Mouse (Mus musculus): ENCODE results near the gene Hcar1. TPM values are rescaled to one million over a fixed set of nuclear protein-coding genes. Genes with fewer than 3 reads are reported as not detected.

Hcar1 gene
- polyA plus RNA-seq, 1 experiment from 2014 or later = 1.2 TPM

DNA sequence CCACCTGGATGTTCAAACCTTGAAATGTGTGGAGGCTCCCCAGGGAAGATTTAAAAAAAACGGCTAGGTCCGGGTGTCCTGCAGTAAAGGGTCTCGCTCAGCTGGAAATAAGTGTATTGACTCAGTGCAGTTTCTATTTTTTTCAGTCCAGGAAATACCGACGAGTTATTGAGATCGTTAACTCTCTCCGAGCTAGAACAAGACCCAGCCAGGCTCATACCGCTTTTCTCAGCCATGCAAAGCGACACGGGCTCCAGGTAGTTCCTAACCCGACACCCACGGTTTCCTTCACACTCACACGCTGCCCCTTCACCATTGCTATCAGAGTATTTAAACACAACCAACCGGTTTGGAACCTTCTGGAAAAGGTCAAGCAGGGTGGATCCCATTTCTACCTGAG is 1.8 kb downstream of the Hcar1 start:
- Histone ChIP-seq H3K27ac (ENCODE audit: low read length) (no peak overlapping the region), H3K4me1 (replicated peaks; ENCODE audit: control insufficient read depth, insufficient read depth, low read length) (peaks cover 25% of the 10 kb centered on the region), H3K27me3 (ENCODE audit: control insufficient read depth, insufficient read depth, low read depth, low read length) (no peaks in the 10 kb centered on the region), H3K36me3 (ENCODE audit: control insufficient read depth, insufficient read depth, low read length) (no peaks in the 10 kb centered on the region), H3K9me3 (ENCODE audit: control insufficient read depth, low read length) (no peaks in the 10 kb centered on the region), H3K9ac (ENCODE audit: low read length) (peak overlapping the region; percentile 44), H3K4me3 (ENCODE audit: low read length) (no peak overlapping the region; the same call in 1 of the 2 replicates), H3K4me2 (ENCODE audit: low read depth, low read length) (peak overlapping the region; percentile 48)
- WGBS = 32% methylated on average over 14 of the region's 14 CpGs
- ATAC-seq (ENCODE audit: low read depth) = no peak; the same call in 1 of the 2 replicates

DNA sequence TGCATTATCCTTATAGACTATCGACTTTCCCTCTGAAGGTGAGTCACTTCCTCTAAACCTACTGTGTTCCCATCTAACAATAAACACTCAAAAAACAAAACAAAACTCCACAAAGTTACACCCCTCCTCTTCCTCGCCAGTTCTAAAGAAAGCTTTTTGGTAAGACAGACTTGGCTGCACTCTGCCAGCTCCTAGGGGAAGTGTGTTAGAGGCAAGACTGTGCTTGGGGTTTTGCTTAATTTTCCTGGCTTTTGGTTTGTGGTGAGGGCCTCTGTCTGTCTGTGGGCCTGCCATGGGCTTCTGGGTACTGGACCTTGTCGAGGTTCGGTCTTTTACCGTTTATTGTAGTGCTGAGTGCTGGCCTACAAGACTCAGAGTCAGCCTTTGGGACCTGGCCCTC is 5.6 kb downstream of the Hcar1 start:
- no peaks in the 10 kb centered on the region for H3K9me3 ChIP-seq (ENCODE audit: control insufficient read depth, low read length)
- H3K36me3 ChIP-seq (ENCODE audit: control insufficient read depth, insufficient read depth, low read length) = no peaks in the 10 kb centered on the region
- peaks cover 13% of the 10 kb centered on the region for H3K4me1 ChIP-seq (replicated peaks; ENCODE audit: control insufficient read depth, insufficient read depth, low read length)
- H3K4me2 ChIP-seq (ENCODE audit: low read depth, low read length) = no peak overlapping the region
- H3K4me3 ChIP-seq (ENCODE audit: low read length) = no peak overlapping the region
- 74% methylated on average over 5 of the region's 5 CpGs for WGBS
- H3K9ac ChIP-seq (ENCODE audit: low read length) = no peak overlapping the region
- no peaks in the 10 kb centered on the region for H3K27me3 ChIP-seq (ENCODE audit: control insufficient read depth, insufficient read depth, low read depth, low read length)
- no peak overlapping the region for H3K27ac ChIP-seq (ENCODE audit: low read length)
- no peak for ATAC-seq (ENCODE audit: low read depth)

DNA sequence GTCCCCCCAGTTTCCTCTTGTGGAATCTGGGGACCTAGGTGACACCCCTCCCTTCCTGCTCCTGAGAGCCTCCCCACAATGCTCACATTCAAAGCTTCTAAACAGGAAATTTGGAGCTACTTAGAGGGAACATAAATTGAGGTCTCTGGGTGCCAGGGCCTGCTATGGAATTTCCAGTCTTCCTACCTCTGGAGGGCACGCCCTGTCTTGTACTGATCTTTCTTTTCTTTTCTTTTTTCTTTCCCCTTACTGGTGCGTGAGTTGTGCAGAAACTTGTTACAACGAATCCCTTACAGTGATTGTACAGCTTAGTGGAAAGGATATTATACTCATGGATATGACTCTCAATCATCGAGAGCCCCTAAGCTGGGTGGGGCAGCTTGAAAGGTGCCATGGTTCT is 10.2 kb downstream of the Hcar1 start:
- Histone ChIP-seq H3K4me1 (replicated peaks; ENCODE audit: control insufficient read depth, insufficient read depth, low read length) (no peaks in the 10 kb centered on the region), H3K27me3 (ENCODE audit: control insufficient read depth, insufficient read depth, low read depth, low read length) (no peaks in the 10 kb centered on the region), H3K9ac (ENCODE audit: low read length) (no peak overlapping the region), H3K4me2 (ENCODE audit: low read depth, low read length) (no peak overlapping the region), H3K27ac (ENCODE audit: low read length) (no peak overlapping the region), H3K4me3 (ENCODE audit: low read length) (no peak overlapping the region), H3K36me3 (ENCODE audit: control insufficient read depth, insufficient read depth, low read length) (no peaks in the 10 kb centered on the region), H3K9me3 (ENCODE audit: control insufficient read depth, low read length) (no peaks in the 10 kb centered on the region)
- no peak for ATAC-seq (ENCODE audit: low read depth)
- WGBS = 76% methylated on average over 4 of the region's 4 CpGs

DNA sequence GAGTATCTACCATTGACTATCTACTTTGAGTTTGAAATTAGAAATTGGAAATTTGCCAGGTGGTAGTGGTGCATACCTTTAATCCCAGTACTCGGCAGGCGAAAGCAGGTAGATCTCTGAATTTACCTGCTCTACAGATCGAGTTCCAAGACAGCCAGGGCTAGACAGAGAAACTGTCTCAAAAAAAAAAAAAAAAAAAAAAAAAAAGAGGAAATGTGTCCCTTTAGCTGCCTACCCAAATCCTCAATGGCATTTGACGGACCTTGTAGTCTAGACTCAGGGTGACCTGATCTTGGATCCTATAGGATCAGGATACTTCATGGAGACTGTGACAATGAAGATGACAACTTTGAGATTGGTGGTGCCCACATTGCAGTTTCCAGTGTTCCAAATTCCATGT is 13.4 kb downstream of the Hcar1 start:
- WGBS = 72% methylated on average over 4 of the region's 4 CpGs
- H3K9ac ChIP-seq (ENCODE audit: low read length) = no peak overlapping the region
- no peaks in the 10 kb centered on the region for H3K27me3 ChIP-seq (ENCODE audit: control insufficient read depth, insufficient read depth, low read depth, low read length)
- ATAC-seq (ENCODE audit: low read depth) = no peak
- H3K4me2 ChIP-seq (ENCODE audit: low read depth, low read length) = no peak overlapping the region
- H3K4me1 ChIP-seq (replicated peaks; ENCODE audit: control insufficient read depth, insufficient read depth, low read length) = no peaks in the 10 kb centered on the region
- no peak overlapping the region for H3K4me3 ChIP-seq (ENCODE audit: low read length)
- no peak overlapping the region for H3K27ac ChIP-seq (ENCODE audit: low read length)
- no peaks in the 10 kb centered on the region for H3K9me3 ChIP-seq (ENCODE audit: control insufficient read depth, low read length)
- H3K36me3 ChIP-seq (ENCODE audit: control insufficient read depth, insufficient read depth, low read length) = no peaks in the 10 kb centered on the region

DNA sequence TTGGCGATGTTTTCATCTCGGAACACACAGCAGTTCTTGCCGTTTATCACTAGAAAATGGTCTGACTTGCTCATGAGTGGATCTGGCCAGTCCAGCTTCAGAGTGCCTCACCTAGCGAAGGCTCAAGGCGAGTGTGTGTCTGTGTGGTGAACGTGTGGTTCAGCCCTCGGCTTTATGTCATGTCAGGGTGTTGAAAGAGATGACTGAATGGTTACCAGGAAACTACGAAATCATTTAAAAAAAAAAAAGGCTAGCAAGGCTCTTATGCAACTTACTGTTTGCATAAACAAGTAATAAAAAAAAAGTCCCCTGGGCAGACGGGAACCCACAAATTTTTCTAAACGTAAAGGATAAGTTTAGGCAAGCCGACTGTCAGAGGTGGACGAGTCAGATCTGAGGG is 14.5 kb downstream of the Hcar1 start, which contains the start of gene Hcar2:
Gene Hcar2, minus strand, starts transcription at position 135 of the 400 bp plus-strand sequence.
- Histone ChIP-seq H3K36me3 (ENCODE audit: control insufficient read depth, insufficient read depth, low read length) (no peaks in the 10 kb centered on the region), H3K4me1 (replicated peaks; ENCODE audit: control insufficient read depth, insufficient read depth, low read length) (no peaks in the 10 kb centered on the region), H3K9ac (ENCODE audit: low read length) (no peak within 1 kb of the TSS), H3K27me3 (ENCODE audit: control insufficient read depth, insufficient read depth, low read depth, low read length) (no peaks in the 10 kb centered on the region), H3K4me3 (ENCODE audit: low read length) (no peak within 1 kb of the TSS), H3K4me2 (ENCODE audit: low read depth, low read length) (no peak within 1 kb of the TSS), H3K27ac (ENCODE audit: low read length) (no peak within 1 kb of the TSS), H3K9me3 (ENCODE audit: control insufficient read depth, low read length) (no peaks in the 10 kb centered on the region)
- no peak for ATAC-seq (ENCODE audit: low read depth)
- WGBS = 53% methylated on average over 12 of the region's 12 CpGs

DNA sequence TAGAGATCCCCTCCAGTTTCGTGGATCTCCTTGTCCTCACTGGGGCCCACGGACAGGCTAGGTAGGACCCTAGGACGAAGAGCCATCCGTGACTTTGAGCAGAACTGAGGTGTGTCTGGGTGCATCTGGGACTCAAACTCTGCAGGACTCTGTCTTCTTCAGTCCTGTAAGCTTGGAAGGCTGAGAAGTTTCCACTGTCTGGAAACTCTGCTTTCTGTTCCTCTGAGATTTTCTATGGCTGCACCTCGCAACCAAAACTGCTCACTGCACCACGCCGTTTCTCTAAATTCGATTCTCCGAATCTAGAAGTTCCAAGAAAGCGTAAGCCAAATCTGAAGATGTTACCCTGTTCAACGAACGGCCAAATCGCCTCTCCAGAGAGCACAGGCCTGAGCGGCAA is 15.9 kb downstream of the Hcar1 start:
- no peak for ATAC-seq (ENCODE audit: low read depth)
- H3K36me3 ChIP-seq (ENCODE audit: control insufficient read depth, insufficient read depth, low read length) = no peaks in the 10 kb centered on the region
- H3K4me1 ChIP-seq (replicated peaks; ENCODE audit: control insufficient read depth, insufficient read depth, low read length) = 0 out of 2 replicates have a peak, but pooled peaks cover 2% of the 10 kb centered on the region
- no peak overlapping the region for H3K27ac ChIP-seq (ENCODE audit: low read length)
- no peak overlapping the region for H3K4me3 ChIP-seq (ENCODE audit: low read length)
- no peak overlapping the region for H3K4me2 ChIP-seq (ENCODE audit: low read depth, low read length)
- no peak overlapping the region for H3K9ac ChIP-seq (ENCODE audit: low read length)
- WGBS = 82% methylated on average over 14 of the region's 14 CpGs
- H3K9me3 ChIP-seq (ENCODE audit: control insufficient read depth, low read length) = no peaks in the 10 kb centered on the region
- no peaks in the 10 kb centered on the region for H3K27me3 ChIP-seq (ENCODE audit: control insufficient read depth, insufficient read depth, low read depth, low read length)

DNA sequence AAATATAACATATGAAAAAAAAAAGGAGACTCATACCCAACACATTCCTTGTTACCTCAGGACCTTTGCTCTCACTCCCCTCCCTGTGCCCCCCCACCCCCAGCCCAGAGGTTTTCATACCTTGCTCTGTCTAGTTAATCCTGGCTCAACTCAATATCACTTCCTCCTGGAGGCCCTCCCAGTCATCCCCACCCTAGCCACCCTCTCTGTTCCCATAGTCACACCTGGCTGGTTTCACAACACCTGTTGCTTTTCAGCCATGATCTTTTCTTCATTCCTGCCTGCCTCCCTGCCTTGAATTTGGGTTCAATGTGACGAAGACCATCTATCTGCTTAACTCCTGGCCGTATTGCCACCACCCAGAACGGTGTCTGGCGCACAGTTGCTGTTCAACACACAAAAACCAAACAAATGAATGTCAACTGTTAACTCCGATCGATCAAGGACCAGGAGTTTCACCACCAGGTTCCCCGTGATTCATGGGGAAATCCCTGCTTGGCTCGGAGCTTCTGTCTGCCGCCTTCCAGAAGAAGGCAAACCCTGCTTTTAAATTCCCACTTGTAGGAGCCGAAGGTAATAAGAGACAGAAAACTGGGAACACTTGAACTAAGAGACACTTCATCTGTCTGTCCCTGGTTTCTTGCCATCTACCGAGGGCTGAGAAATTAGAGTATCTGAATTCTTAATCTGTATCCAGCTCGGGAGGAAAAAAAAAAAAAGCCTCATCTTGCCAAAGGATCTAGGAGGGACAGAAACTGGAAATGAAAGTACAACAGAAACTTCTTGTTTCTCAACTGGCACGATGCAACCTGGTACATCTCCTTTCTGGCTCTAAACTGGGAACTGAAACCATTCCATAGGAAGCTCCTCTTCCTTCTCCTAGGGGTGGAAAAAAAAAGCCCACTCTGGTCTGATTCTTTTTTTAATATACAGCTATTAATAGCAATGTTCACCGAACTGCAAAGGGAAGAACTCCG is 17.2 kb downstream of the Hcar1 start:
- no peak overlapping the region for H3K9ac ChIP-seq (ENCODE audit: low read length)
- 0 out of 2 replicates have a peak, but pooled peaks cover 2% of the 10 kb centered on the region for H3K4me1 ChIP-seq (replicated peaks; ENCODE audit: control insufficient read depth, insufficient read depth, low read length)
- whole genome bisulfite sequencing = 63% methylated on average over 15 of the region's 15 CpGs
- no peaks in the 10 kb centered on the region for H3K27me3 ChIP-seq (ENCODE audit: control insufficient read depth, insufficient read depth, low read depth, low read length)
- H3K9me3 ChIP-seq (ENCODE audit: control insufficient read depth, low read length) = no peaks in the 10 kb centered on the region
- no peaks in the 10 kb centered on the region for H3K36me3 ChIP-seq (ENCODE audit: control insufficient read depth, insufficient read depth, low read length)
- no peak overlapping the region; the same call in 1 of the 2 replicates for H3K27ac ChIP-seq (ENCODE audit: low read length)
- no peak overlapping the region for H3K4me2 ChIP-seq (ENCODE audit: low read depth, low read length)
- no peak overlapping the region for H3K4me3 ChIP-seq (ENCODE audit: low read length)
- ATAC-seq (ENCODE audit: low read depth) = no peak

DNA sequence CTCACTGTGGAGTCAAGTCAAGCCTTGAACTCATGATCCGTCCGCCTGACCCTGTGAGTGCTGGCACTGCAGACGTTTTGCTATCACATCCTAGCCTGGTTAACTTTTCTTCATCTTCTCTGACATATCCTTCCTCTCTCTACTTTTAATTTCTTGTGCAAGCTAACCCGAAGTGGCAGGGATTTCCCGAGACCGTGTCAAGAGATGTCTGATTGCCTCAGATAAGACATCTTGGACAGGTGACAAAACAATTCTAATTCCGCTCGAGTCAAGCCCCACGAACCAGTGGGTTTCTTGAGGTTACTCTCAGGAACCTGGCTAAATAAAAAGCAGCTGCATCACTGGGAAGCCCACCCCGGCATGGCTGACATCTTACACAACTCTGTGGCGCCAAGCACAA is 21.0 kb downstream of the Hcar1 start:
- Histone ChIP-seq H3K4me1 (replicated peaks; ENCODE audit: control insufficient read depth, insufficient read depth, low read length) (0 out of 2 replicates have a peak, but pooled peaks cover 2% of the 10 kb centered on the region), H3K4me2 (ENCODE audit: low read depth, low read length) (no peak overlapping the region), H3K36me3 (ENCODE audit: control insufficient read depth, insufficient read depth, low read length) (no peaks in the 10 kb centered on the region), H3K27me3 (ENCODE audit: control insufficient read depth, insufficient read depth, low read depth, low read length) (no peaks in the 10 kb centered on the region), H3K27ac (ENCODE audit: low read length) (no peak overlapping the region), H3K4me3 (ENCODE audit: low read length) (no peak overlapping the region), H3K9ac (ENCODE audit: low read length) (no peak overlapping the region), H3K9me3 (ENCODE audit: control insufficient read depth, low read length) (no peaks in the 10 kb centered on the region)
- no peak for ATAC-seq (ENCODE audit: low read depth)
- WGBS = 55% methylated on average over 11 of the region's 11 CpGs

DNA sequence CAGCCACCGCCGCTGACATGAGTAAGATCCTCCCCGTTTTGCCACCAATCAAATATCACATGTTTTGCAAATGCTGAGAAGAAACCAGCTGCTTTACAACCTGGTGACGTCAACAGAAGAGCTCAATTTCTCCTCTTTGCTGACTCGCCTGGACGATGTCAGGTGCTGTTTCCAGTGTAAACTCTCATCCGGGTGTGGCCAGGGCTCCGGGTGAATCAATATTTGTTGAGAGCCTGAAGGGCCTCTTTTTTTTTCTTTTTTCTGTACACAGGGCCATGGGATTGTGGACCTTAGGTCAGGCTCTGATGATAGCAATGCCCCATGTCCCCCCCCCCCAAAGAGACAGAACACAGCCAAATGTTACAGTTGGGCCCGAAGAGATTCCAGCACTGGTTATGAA is 25.3 kb downstream of the Hcar1 start:
- no peak overlapping the region for H3K4me3 ChIP-seq (ENCODE audit: low read length)
- no peaks in the 10 kb centered on the region for H3K9me3 ChIP-seq (ENCODE audit: control insufficient read depth, low read length)
- H3K9ac ChIP-seq (ENCODE audit: low read length) = no peak overlapping the region
- no peaks in the 10 kb centered on the region for H3K36me3 ChIP-seq (ENCODE audit: control insufficient read depth, insufficient read depth, low read length)
- WGBS = 50% methylated on average over 9 of the region's 9 CpGs
- no peaks in the 10 kb centered on the region for H3K27me3 ChIP-seq (ENCODE audit: control insufficient read depth, insufficient read depth, low read depth, low read length)
- H3K4me2 ChIP-seq (ENCODE audit: low read depth, low read length) = no peak overlapping the region
- no peak overlapping the region for H3K27ac ChIP-seq (ENCODE audit: low read length)
- ATAC-seq (ENCODE audit: low read depth) = no peak
- 0 out of 2 replicates have a peak, but pooled peaks cover 2% of the 10 kb centered on the region for H3K4me1 ChIP-seq (replicated peaks; ENCODE audit: control insufficient read depth, insufficient read depth, low read length)
